Mouse (Mus musculus) lung, postnatal 0 days (tissue): ENCODE measurements around the gene Prr14.

Experiments
- CTCF ChIP-seq: IDR thresholded peaks from 2 replicates; pipeline ENCODE4 v1.5.1; 2016; ENCODE audit warnings: antibody characterized with exemption, mild to moderate bottlenecking
- EP300 ChIP-seq: IDR thresholded peaks from 2 replicates; pipeline ENCODE4 v1.6.1; 2016; ENCODE audit warnings: antibody characterized with exemption, mild to moderate bottlenecking, control low read depth

DNA sequence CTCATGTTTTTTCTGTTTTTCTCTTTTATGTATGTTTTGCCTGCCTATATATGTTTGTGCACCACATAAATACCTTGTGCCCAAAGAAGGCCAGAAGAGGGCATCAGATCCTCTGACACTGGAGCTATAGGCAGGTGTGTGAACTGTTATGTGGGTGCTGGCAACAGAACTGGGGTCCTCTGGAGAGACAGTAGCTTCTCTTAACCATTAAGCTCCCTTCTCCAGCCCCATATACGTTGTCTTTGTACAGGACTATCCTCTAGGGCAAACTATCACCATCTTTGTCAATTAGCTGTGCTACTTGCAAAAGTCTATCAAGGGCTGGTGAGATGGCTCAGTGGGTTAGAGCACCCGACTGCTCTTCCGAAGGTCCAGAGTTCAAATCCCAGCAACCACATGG lies 48.9 kb downstream of the Prr14 start:
- no peak for TF ChIP-seq CTCF
- TF ChIP-seq EP300: no peak
